Mouse (Mus musculus) forebrain, embryonic 15.5 days (tissue): ENCODE measurements around the gene Tyw3. TPM values are rescaled to one million over a fixed set of nuclear protein-coding genes. Genes with fewer than 3 reads are reported as not detected.

Experiments used
- ATAC-seq: fragments of 200-750 bp; cut with Nextera tagmentation; replicated peaks from 2 replicates; pipeline ENCODE4 v1.8.0; 2017; ENCODE audit warnings: mild to moderate bottlenecking, moderate TSS enrichment, moderate library complexity
- H3K27ac ChIP-seq: fragments of 300-500 bp; sonication (generic); replicated peaks from 2 replicates; pipeline ENCODE4 v1.5.1; 2015; ENCODE audit warnings: mild to moderate bottlenecking, inconsistent platforms
- H3K27me3 ChIP-seq: fragments of 300-500 bp; sonication (generic); 2 replicates; pipeline ENCODE4 v1.6.1; 2015; ENCODE audit warnings: inconsistent platforms
- H3K36me3 ChIP-seq: fragments of 300-500 bp; sonication (generic); 2 replicates; pipeline ENCODE4 v1.6.1; 2015; ENCODE audit warnings: mild to moderate bottlenecking, inconsistent platforms
- H3K4me1 ChIP-seq: fragments of 300-500 bp; sonication (generic); 2 replicates; pipeline ENCODE4 v1.6.1; 2015; ENCODE audit warnings: inconsistent platforms
- H3K4me2 ChIP-seq: fragments of 300-500 bp; sonication (generic); replicated peaks from 2 replicates; pipeline ENCODE4 v1.6.1; 2015; ENCODE audit warnings: mild to moderate bottlenecking, inconsistent platforms
- H3K4me3 ChIP-seq: fragments of 300-500 bp; sonication (generic); 2 replicates; pipeline ENCODE4 v1.5.1; 2015; ENCODE audit warnings: mild to moderate bottlenecking, inconsistent platforms
- H3K9ac ChIP-seq: fragments of 300-500 bp; sonication (generic); replicated peaks from 2 replicates; pipeline ENCODE4 v1.6.1; 2015; ENCODE audit warnings: mild to moderate bottlenecking, inconsistent platforms
- H3K9me3 ChIP-seq: fragments of 300-500 bp; sonication (generic); 2 replicates; pipeline ENCODE4 v1.6.1; 2016; ENCODE audit warnings: inconsistent platforms
- WGBS: fragments of 180-500 bp; shearing (Covaris S2); methylation state at CpG from one replicate; pipeline ENCODE4 v1.1.7; 2015; ENCODE audit warnings: mixed read lengths; 5-methylcytosine and 5-hydroxymethylcytosine counted together
- polyA plus RNA-seq: library from polyadenylated mRNA; unstranded; fragments of >200 nt; fragmentation: Nextera tagmentation; extraction: Ambion mirVana; gene quantifications from 2 replicates; pipeline ENCODE4 v1.2.1, GENCODE M21; 2015

Gene Tyw3
- polyA plus RNA-seq, 1 experiment from 2014 or later = 14.1 TPM

DNA sequence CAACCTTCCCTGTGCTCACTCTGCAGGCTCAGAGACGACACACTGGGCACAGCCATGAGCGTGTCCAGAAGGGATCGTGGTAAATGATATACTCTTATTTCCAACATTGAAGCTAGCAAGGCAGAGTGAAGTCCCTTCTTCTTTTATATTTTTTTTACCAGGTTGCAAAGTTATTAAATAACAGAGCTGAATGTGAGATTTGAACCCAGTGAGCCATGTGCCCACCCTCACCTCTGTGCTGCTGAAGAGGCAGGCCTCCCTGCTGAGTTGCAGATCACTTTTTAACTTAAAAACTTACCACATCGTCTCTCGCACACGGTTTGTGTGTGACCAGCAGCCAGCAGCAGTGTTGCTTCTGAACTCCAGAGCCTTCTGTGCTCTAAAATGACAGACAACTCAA lies 2.7 kb downstream of the Tyw3 start:
- no peak for ATAC-seq
- no peak overlapping the region for H3K9ac ChIP-seq
- H3K36me3 ChIP-seq = peaks cover 37% of the 10 kb centered on the region
- H3K9me3 ChIP-seq = no peaks in the 10 kb centered on the region
- 92% methylated on average over 6 of the region's 6 CpGs for WGBS
- no peaks in the 10 kb centered on the region for H3K27me3 ChIP-seq
- no peak overlapping the region for H3K27ac ChIP-seq
- H3K4me3 ChIP-seq = no peak overlapping the region
- no peak overlapping the region for H3K4me2 ChIP-seq
- peaks cover 10% of the 10 kb centered on the region for H3K4me1 ChIP-seq

DNA sequence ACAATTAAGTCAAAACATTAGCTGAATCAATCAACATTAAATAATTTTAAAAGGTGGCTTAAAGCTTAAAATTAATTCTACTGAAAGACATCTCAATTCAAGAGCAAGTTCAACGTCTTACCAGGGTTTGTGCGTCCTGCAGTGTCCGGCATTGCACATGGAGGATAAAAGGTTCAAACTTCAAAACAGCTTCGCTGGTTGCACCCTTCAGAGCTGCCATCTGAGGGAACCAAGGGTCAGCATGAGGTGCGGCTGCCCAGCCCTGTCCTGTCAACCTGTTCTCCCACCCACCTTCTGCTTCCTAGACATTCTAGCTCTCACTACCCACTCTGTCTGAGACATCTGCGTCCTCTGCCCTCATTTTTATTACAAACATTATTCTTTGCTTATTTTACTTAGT lies 3.3 kb downstream of the Tyw3 start:
- 90% methylated on average over 6 of the region's 6 CpGs for WGBS
- H3K4me1 ChIP-seq = peaks cover 10% of the 10 kb centered on the region
- H3K4me2 ChIP-seq = no peak overlapping the region
- no peak overlapping the region for H3K9ac ChIP-seq
- H3K27me3 ChIP-seq = no peaks in the 10 kb centered on the region
- H3K36me3 ChIP-seq = peaks cover 37% of the 10 kb centered on the region
- no peak overlapping the region for H3K27ac ChIP-seq
- H3K4me3 ChIP-seq = no peak overlapping the region
- H3K9me3 ChIP-seq = no peaks in the 10 kb centered on the region
- no peak for ATAC-seq

DNA sequence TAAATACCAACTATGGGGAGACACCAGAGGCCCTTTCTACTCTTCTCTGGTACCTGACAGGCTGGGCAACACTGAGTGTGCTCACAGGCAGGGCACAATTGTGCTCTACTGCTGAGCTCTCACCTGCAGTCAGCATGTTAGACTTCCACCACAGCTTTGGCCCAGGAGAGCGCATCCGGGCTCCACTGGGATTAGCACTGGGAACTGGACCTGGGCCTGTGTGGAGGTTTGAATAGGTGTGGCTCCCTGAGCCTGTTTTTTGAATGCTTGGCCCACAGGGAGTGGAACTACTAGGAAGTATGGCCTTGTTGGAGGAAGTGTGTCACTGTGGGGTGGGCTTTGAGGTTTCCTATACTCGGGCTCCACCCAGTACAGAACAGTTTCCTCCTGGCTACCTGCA lies 5.3 kb downstream of the Tyw3 start:
- H3K36me3 ChIP-seq = peaks cover 43% of the 10 kb centered on the region
- WGBS = 93% methylated on average over 3 of the region's 3 CpGs

DNA sequence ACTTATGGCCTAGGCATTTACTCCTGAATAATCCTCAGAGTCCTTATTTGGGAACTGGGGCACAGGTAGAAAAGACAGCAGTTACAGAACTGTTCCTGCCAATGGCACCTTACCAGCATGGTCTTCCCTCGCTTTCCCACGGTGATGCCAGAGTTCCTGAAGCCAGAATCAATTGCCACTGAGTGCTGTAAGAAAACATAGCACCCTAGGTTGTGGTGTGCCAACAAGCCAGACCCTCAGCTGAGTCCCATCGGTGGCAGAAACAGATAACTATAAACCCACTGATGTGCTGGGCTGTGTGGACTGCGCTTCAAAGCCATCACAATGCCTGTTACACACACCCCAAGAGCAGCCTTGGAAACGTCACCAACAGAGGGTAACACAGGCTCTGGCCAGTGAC lies 5.9 kb downstream of the Tyw3 start:
- H3K27me3 ChIP-seq = no peaks in the 10 kb centered on the region
- H3K36me3 ChIP-seq = peaks cover 45% of the 10 kb centered on the region
- H3K9ac ChIP-seq = no peak overlapping the region
- no peaks in the 10 kb centered on the region for H3K9me3 ChIP-seq
- WGBS = 89% methylated on average over 5 of the region's 5 CpGs
- no peak overlapping the region for H3K4me2 ChIP-seq
- H3K27ac ChIP-seq = no peak overlapping the region
- ATAC-seq = no peak
- no peak overlapping the region for H3K4me3 ChIP-seq
- H3K4me1 ChIP-seq = no peaks in the 10 kb centered on the region

More for the DNA sequence above, 5.3 kb downstream of the Tyw3 start:
- H3K27me3 ChIP-seq = no peaks in the 10 kb centered on the region
- H3K9me3 ChIP-seq = no peaks in the 10 kb centered on the region
- no peak overlapping the region for H3K4me3 ChIP-seq
- no peak for ATAC-seq
- H3K27ac ChIP-seq = no peak overlapping the region
- no peak overlapping the region for H3K4me2 ChIP-seq
- peaks cover 4% of the 10 kb centered on the region; the same call in 1 of the 2 replicates for H3K4me1 ChIP-seq
- no peak overlapping the region for H3K9ac ChIP-seq

DNA sequence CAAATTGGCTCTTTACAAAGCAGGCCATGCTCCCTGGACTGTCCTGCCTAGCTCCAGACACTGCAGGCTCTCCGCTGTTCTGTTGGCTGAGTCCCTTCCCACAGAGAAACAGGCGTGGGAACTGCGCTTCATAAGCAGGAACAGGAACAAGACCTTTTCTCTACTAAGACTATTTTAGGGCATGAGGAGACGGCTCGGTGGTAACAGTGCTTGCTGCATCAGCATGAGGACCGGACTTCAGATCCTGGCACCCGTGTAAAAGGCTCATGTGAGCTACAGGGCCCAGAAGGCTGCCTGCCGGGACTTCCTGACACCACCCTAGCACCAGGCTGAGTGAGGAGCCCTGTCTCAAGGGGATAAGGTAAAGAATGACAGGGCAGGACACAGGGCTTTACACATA lies 12.6 kb downstream of the Tyw3 start:
- H3K4me2 ChIP-seq = no peak overlapping the region
- WGBS = 92% methylated on average over 8 of the region's 8 CpGs
- no peak for ATAC-seq

DNA sequence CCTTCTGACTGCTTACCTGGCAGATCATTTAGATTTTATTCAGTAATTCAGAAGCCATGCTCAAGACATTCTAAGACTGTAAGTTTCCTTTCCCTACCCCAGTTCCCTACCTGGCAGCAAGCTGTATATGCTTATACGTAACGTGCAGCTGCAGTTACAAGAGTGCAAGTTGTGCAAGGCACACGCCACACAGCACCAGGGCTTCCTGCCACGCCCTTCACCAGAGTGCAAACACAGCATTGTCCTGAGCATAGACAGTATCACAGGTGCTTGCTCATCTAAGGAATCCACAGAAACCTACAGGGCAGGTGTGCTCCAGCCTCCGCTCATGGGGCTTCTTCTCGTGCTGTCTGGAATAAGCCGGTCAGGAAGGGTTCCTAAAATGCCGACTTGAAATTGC lies 19.0 kb downstream of the Tyw3 start:
- Histone ChIP-seq H3K4me1 (no peaks in the 10 kb centered on the region), H3K36me3 (peaks cover 8% of the 10 kb centered on the region), H3K27ac (no peak overlapping the region), H3K27me3 (no peaks in the 10 kb centered on the region), H3K9ac (no peak overlapping the region), H3K4me3 (no peak overlapping the region), H3K4me2 (no peak overlapping the region), H3K9me3 (no peaks in the 10 kb centered on the region)
- no peak for ATAC-seq
- WGBS = 93% methylated on average over 8 of the region's 8 CpGs

More for the DNA sequence above, 12.6 kb downstream of the Tyw3 start:
- no peak overlapping the region for H3K4me3 ChIP-seq
- no peaks in the 10 kb centered on the region for H3K27me3 ChIP-seq
- H3K9ac ChIP-seq = no peak overlapping the region
- no peak overlapping the region for H3K27ac ChIP-seq
- peaks cover 17% of the 10 kb centered on the region for H3K36me3 ChIP-seq
- H3K4me1 ChIP-seq = no peaks in the 10 kb centered on the region
- no peaks in the 10 kb centered on the region for H3K9me3 ChIP-seq

DNA sequence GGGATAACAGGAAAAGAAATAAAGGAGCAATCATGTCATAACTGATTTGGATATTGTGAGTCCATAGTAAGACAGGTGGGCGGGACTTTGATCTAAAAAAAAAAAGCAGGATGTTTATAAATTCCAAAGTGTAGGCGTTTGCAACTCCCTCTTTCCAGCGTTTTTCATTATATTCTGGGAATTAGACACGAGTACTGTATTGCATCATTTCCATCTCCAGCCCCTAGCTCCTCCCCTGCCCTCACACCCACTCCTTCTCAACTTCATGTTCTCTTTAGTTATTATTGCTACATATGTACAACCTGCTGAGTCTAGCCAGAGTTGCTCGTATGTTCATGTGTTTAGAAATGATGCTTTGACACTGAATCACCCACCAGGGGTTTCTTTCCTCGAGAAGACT lies 23.2 kb downstream of the Tyw3 start:
- no peak overlapping the region for H3K4me3 ChIP-seq
- H3K36me3 ChIP-seq = no peaks in the 10 kb centered on the region; the same call in 1 of the 2 replicates
- H3K9ac ChIP-seq = no peak overlapping the region
- no peak for ATAC-seq
- no peaks in the 10 kb centered on the region for H3K9me3 ChIP-seq
- no peaks in the 10 kb centered on the region for H3K27me3 ChIP-seq
- WGBS = 67% methylated on average over 6 of the region's 6 CpGs
- no peak overlapping the region for H3K4me2 ChIP-seq
- peaks cover 18% of the 10 kb centered on the region for H3K4me1 ChIP-seq
- no peak overlapping the region for H3K27ac ChIP-seq

DNA sequence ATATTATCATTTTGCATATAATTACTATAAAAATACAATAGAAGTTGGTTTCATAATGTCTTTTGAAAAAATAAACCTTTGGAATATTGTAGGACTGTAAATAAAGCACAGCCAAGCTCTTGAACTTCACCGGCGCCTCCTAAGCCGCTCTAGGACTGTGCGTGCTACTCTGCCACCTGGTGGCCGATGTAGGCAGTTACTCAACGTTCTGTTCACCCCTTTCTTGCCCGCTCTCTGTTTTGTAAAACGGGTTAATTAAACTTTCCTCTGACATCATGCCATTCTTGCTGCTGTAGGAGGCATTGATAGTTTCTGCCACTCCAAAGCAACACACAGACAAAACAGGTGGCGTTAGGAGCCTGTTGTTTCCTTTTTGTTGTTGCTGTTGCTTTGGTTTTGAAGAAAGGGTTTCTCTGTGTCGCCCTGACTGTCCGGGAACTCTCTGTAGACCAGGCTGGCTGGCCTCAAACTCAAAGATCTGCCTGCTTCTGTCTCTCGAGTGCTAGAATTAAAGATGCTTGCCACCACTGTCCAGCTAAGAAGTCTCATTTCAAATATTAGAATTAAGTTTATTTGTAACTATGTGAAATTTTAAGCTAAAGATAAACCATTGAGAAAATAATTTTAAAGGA lies 24.4 kb downstream of the Tyw3 start:
- Histone ChIP-seq H3K4me3 (no peak overlapping the region), H3K9me3 (no peaks in the 10 kb centered on the region), H3K36me3 (no peaks in the 10 kb centered on the region), H3K9ac (no peak overlapping the region), H3K4me1 (peaks cover 18% of the 10 kb centered on the region), H3K27me3 (no peaks in the 10 kb centered on the region), H3K27ac (no peak overlapping the region), H3K4me2 (no peak overlapping the region)
- whole genome bisulfite sequencing = 3% methylated on average over 12 of the region's 12 CpGs
- ATAC-seq = peak; percentile 90

DNA sequence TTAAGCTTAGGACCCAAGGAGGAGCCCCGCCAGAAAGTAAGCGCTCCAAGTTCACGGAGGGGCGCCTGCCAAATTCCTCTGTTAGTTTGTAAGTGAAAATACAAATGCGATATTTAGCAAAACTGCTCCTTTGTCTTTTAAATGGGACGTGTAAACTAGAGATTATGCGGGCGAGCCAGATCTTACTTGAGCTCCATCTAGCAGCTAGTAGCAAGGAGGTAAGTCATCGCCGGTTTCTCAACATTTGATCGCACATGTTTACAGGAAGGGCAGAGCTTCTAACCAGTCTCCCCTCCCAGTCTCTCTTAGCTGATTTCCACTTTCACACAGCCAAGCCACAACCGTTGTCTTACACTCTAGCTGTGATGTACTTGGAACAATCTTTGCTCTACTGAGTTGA lies 26.1 kb downstream of the Tyw3 start:
- peak overlapping the region; percentile 42 for H3K4me2 ChIP-seq
- peaks cover 18% of the 10 kb centered on the region for H3K4me1 ChIP-seq
- no peaks in the 10 kb centered on the region for H3K9me3 ChIP-seq
- no peak for ATAC-seq
- 4% methylated on average over 12 of the region's 12 CpGs for WGBS
- no peak overlapping the region for H3K27ac ChIP-seq
- no peak overlapping the region for H3K9ac ChIP-seq
- H3K27me3 ChIP-seq = no peaks in the 10 kb centered on the region
- peak overlapping the region; percentile 27 for H3K4me3 ChIP-seq
- H3K36me3 ChIP-seq = no peaks in the 10 kb centered on the region

DNA sequence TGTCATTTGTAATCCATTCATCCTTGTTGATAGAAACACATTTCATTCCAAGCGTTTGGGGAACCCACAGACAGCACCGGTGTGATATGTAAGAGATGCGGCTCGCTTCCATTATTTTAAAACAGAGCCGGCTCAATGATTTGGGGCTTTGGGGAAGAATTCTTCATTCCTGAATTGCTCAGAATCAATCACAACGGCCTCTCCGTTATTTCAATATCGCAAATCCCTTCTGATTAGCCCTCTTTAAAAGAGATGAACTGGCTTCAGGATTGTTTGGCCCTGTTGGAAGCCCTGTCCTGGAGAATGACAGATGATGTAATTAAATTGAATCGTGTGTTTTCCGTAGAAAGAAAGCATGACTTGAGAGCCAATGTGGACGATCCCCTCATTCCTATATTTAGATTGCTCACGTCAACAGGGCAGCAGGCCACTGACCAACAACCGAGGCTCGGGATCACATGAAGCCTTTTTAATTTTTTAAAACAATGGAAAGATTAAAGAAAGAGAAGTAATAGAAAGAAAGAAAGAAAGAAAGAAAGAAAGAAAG lies 26.8 kb downstream of the Tyw3 start:
- H3K4me2 ChIP-seq = peak overlapping the region; percentile 42
- no peak overlapping the region for H3K9ac ChIP-seq
- H3K9me3 ChIP-seq = no peaks in the 10 kb centered on the region
- no peaks in the 10 kb centered on the region for H3K27me3 ChIP-seq
- H3K27ac ChIP-seq = no peak overlapping the region
- peak overlapping the region; percentile 9; the same call in 1 of the 2 replicates for H3K4me3 ChIP-seq
- WGBS = 7% methylated on average over 14 of the region's 14 CpGs
- H3K4me1 ChIP-seq = peaks cover 18% of the 10 kb centered on the region
- ATAC-seq = no peak
- H3K36me3 ChIP-seq = no peaks in the 10 kb centered on the region

DNA sequence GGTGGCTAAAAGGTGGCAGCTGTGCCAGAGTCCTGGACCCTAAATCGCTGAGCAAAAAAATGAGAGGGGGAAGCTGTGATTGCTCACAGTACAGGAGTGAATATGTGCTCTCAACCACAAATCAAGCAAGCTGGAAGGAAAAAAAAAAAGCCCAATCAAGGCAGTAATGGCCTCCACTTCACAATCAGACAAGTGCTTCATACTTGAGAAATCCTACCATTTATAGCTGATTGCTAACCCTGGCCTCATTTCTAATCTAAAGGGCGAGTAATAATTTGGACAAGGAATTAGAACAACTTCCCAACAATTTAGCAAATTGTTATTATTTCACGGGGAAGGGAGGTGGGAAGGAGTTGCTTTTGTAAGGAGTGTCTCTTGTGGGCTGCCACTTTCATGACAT lies 31.5 kb downstream of the Tyw3 start:
- peaks cover 6% of the 10 kb centered on the region for H3K4me1 ChIP-seq
- no peak for ATAC-seq
- H3K4me3 ChIP-seq = no peak overlapping the region
- H3K9ac ChIP-seq = no peak overlapping the region
- no peaks in the 10 kb centered on the region for H3K9me3 ChIP-seq
- H3K27ac ChIP-seq = no peak overlapping the region
- no peaks in the 10 kb centered on the region for H3K27me3 ChIP-seq
- no peaks in the 10 kb centered on the region for H3K36me3 ChIP-seq
- 58% methylated on average over 3 of the region's 3 CpGs for WGBS
- no peak overlapping the region for H3K4me2 ChIP-seq

DNA sequence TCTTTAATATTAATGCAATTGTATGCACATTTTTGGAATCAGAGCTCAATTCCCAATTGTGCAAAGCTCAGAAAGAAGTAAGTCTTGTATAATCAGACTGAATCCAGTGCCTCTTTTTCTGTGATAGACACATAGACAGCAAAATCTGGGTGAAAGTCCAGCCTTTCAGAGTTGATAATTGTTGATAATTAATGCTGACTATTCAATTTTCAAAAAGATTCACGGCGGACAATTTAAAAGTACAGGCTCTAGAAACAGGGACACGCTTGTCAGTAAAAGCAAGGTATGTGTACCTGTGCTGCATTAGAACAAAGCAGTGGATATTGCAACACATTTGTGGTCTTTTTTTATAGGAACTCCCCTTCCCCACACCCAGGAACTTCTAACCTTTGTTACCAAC lies 34.7 kb downstream of the Tyw3 start:
- no peak overlapping the region for H3K27ac ChIP-seq
- H3K27me3 ChIP-seq = no peaks in the 10 kb centered on the region
- 84% methylated on average over 3 of the region's 3 CpGs for WGBS

DNA sequence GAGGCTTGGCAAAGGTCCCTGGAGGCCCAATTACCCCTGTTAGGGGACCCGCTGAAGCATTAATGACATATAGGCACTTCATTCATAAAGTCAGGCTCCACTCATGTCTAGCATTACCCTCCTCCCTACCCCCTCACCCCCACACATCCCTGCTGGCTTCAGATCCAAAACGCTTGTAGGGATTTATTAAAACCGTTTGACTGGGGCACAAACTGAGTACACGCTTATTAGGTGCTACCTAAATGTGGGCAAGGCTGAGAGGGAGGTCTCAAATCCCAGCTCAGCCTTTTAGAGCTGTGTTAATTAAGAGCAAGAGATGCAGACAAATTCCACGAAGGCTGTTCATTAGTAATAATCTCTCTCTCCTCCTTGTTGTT lies 45.9 kb downstream of the Tyw3 start:
- Histone ChIP-seq H3K9ac (no peak overlapping the region), H3K4me3 (no peak overlapping the region), H3K36me3 (no peaks in the 10 kb centered on the region), H3K4me1 (peaks cover 33% of the 10 kb centered on the region), H3K9me3 (no peaks in the 10 kb centered on the region), H3K27me3 (0 out of 2 replicates have a peak, but pooled peaks cover 4% of the 10 kb centered on the region), H3K27ac (no peak overlapping the region), H3K4me2 (no peak overlapping the region)
- peak; percentile 16 for ATAC-seq
- 6% methylated on average over 5 of the region's 5 CpGs for WGBS

More for the DNA sequence above, 34.7 kb downstream of the Tyw3 start:
- H3K36me3 ChIP-seq = no peaks in the 10 kb centered on the region
- H3K4me1 ChIP-seq = no peaks in the 10 kb centered on the region
- H3K4me2 ChIP-seq = no peak overlapping the region
- no peaks in the 10 kb centered on the region for H3K9me3 ChIP-seq
- no peak overlapping the region for H3K9ac ChIP-seq
- no peak for ATAC-seq
- no peak overlapping the region for H3K4me3 ChIP-seq
